Mouse (Mus musculus): Measurements from ENCODE around the gene Clec2e. TPM values are rescaled to one million over a fixed set of nuclear protein-coding genes. Genes with fewer than 3 reads are reported as not detected.
A peak's percentile ranks its signal among the peaks of the same experiment; 100 is the strongest.

Gene Clec2e
- polyA plus RNA-seq, 1 experiment from 2014 or later, result not detected

DNA sequence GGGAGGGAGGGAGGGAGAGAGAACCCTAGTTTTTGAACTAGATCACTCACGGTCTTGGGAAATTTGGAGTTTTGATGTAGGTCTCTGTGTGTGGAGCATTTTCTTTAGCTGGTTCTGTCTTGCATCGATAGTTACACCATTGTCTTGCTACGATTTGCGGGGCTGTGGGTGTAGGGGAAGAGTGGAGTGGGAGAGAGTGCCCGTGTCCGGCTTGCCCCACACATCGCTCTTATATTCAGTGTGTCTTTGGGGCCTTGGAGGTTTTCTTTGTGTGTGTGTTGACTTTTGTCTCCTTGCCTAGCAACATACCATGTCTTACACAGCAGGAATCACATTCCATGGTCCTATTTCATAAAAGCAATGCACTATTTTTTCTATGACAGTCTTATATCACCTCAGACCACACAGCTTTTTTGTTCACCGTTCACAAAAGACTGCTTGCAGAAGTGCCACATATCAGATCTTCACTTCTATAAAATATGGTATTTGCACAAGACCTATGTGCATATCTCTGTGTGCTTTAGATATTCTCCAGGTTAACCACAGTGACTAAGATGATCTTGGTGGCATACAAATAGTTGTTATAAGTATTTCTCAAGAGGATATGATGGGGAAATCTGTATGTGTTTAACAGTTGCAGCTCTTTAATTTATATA, 51.0 kb downstream of the Clec2e start:
- DNase-seq (peak; percentile 40), ATAC-seq (ENCODE audit: low FRiP score, low TSS enrichment) (no peak)
- H3K36me3 ChIP-seq (ENCODE audit: control insufficient read depth, insufficient read depth, low read length), result no peaks in the 10 kb centered on the region
- no peak overlapping the region for H3K27ac ChIP-seq (replicated peaks; ENCODE audit: low read depth, low read length)
- H3K9ac ChIP-seq (replicated peaks; ENCODE audit: low read length), result peak overlapping the region; percentile 47; the same call in 1 of the 2 replicates
- H3K4me1 ChIP-seq (ENCODE audit: control insufficient read depth, insufficient read depth, low read length), result 0 out of 2 replicates have a peak, but pooled peaks cover 3% of the 10 kb centered on the region
- no peaks in the 10 kb centered on the region for H3K27me3 ChIP-seq (ENCODE audit: control insufficient read depth, insufficient read depth, low read length)
- WGBS, result 2% methylated on average over 8 of the region's 8 CpGs
- H3K4me2 ChIP-seq (ENCODE audit: low read length), result peak overlapping the region; percentile 57
- peak overlapping the region; percentile 39 for H3K4me3 ChIP-seq (replicated peaks; ENCODE audit: low read depth, low read length)
- H3K9me3 ChIP-seq (ENCODE audit: control insufficient read depth, low read length), result no peaks in the 10 kb centered on the region

DNA sequence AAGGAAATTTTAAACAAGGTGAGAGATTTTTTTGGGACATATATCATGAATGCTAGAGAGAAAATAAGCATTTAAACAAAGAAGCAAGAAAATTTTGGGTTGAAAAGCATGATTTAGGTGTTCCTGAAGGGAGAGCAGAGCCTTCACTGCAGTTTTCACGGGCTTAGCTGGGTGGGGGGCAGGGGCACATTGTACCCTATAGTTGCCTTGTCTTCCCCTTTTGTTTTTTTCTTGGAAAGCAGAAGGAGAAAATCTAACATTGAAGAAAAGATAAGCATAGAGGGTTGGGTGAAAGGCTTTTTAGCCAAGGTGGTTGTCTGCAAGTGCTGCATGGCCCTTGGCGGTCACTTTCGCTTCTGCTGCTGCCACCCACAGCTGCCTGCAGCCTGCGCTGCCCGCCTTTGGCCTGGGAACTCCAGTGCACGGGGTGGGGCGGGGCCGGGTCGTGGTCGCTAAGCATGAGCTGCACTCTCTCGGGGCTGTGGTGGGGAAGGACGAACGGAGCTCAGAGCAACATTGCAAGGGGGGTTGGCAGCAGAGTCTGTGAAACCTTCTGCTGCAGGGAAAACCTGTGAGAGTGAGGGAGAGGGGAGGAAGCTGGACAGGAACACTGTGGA, 51.7 kb downstream of the Clec2e start:
- Histone ChIP-seq H3K4me3 (replicated peaks; ENCODE audit: low read depth, low read length) (peak overlapping the region; percentile 39), H3K9ac (replicated peaks; ENCODE audit: low read length) (peak overlapping the region; percentile 49), H3K4me2 (ENCODE audit: low read length) (peak overlapping the region; percentile 61), H3K27ac (replicated peaks; ENCODE audit: low read depth, low read length) (0 out of 2 replicates have a peak overlapping the region, but pooled peaks have one; percentile 26), H3K27me3 (ENCODE audit: control insufficient read depth, insufficient read depth, low read length) (no peaks in the 10 kb centered on the region), H3K9me3 (ENCODE audit: control insufficient read depth, low read length) (no peaks in the 10 kb centered on the region), H3K36me3 (ENCODE audit: control insufficient read depth, insufficient read depth, low read length) (no peaks in the 10 kb centered on the region), H3K4me1 (ENCODE audit: control insufficient read depth, insufficient read depth, low read length) (0 out of 2 replicates have a peak, but pooled peaks cover 3% of the 10 kb centered on the region)
- DNase-seq (peak; percentile 73), ATAC-seq (ENCODE audit: low FRiP score, low TSS enrichment) (peak; percentile 85)
- WGBS, result under 1% methylated on average over 13 of the region's 13 CpGs

DNA sequence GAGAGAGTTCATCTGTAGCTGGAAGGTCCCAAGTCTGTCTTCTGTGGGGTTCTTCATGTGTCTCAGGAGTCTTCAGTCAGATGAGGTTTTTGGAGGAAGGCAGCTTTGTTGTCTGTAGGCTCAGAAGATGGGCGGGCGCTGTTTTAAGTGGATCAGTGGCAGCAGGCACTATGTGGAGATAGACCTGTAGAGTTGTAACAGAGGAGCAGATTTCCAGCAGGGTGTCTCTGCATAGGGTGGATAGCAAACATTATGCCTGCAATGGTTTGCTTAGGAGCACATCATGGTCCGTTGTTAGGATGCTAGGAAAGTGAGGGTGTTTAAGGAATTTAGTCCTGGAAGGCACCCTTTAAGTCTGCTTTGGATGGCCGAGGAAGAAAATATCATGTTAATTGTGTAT, 52.3 kb downstream of the Clec2e start:
- Histone ChIP-seq H3K9ac (replicated peaks; ENCODE audit: low read length) (no peak overlapping the region), H3K4me1 (ENCODE audit: control insufficient read depth, insufficient read depth, low read length) (0 out of 2 replicates have a peak, but pooled peaks cover 3% of the 10 kb centered on the region), H3K36me3 (ENCODE audit: control insufficient read depth, insufficient read depth, low read length) (no peaks in the 10 kb centered on the region), H3K9me3 (ENCODE audit: control insufficient read depth, low read length) (no peaks in the 10 kb centered on the region), H3K27me3 (ENCODE audit: control insufficient read depth, insufficient read depth, low read length) (no peaks in the 10 kb centered on the region), H3K4me3 (replicated peaks; ENCODE audit: low read depth, low read length) (no peak overlapping the region), H3K27ac (replicated peaks; ENCODE audit: low read depth, low read length) (no peak overlapping the region), H3K4me2 (ENCODE audit: low read length) (no peak overlapping the region)
- DNase-seq (peak; percentile 0), ATAC-seq (ENCODE audit: low FRiP score, low TSS enrichment) (no peak)
- 33% methylated on average over 4 of the region's 4 CpGs for WGBS

DNA sequence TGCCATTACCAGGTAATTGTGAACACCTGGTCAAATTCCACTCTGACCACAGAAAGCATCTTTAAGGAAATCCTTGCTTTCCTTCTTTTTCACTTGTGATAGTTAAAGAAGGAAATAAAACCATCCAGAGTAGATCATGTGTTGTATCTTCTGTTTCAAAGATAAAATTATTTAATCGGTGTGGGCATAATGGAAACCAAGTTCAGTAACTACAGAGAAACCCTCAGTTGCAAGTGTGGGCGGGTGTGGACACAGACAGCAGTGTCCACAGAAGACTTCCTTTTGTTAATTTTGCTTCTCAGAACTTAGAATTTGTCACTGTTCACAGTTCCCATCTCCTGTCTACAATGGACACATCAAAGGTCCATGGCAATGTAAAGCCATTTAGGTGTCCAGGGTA, 55.1 kb downstream of the Clec2e start, which contains the start of gene Klrb1f:
Gene Klrb1f, plus strand, starts transcription at position 301 of the 400 bp plus-strand sequence.
- Histone ChIP-seq H3K27me3 (ENCODE audit: control insufficient read depth, insufficient read depth, low read length) (no peaks in the 10 kb centered on the region), H3K4me1 (ENCODE audit: control insufficient read depth, insufficient read depth, low read length) (0 out of 2 replicates have a peak, but pooled peaks cover 3% of the 10 kb centered on the region), H3K9me3 (ENCODE audit: control insufficient read depth, low read length) (no peaks in the 10 kb centered on the region), H3K4me3 (replicated peaks; ENCODE audit: low read depth, low read length) (no peak within 1 kb of the TSS), H3K27ac (replicated peaks; ENCODE audit: low read depth, low read length) (no peak within 1 kb of the TSS), H3K4me2 (ENCODE audit: low read length) (no peak within 1 kb of the TSS), H3K9ac (replicated peaks; ENCODE audit: low read length) (no peak within 1 kb of the TSS), H3K36me3 (ENCODE audit: control insufficient read depth, insufficient read depth, low read length) (no peaks in the 10 kb centered on the region)
- ATAC-seq (ENCODE audit: low FRiP score, low TSS enrichment) (no peak), DNase-seq (no peak)
- 96% methylated on average over 2 of the region's 2 CpGs for WGBS

DNA sequence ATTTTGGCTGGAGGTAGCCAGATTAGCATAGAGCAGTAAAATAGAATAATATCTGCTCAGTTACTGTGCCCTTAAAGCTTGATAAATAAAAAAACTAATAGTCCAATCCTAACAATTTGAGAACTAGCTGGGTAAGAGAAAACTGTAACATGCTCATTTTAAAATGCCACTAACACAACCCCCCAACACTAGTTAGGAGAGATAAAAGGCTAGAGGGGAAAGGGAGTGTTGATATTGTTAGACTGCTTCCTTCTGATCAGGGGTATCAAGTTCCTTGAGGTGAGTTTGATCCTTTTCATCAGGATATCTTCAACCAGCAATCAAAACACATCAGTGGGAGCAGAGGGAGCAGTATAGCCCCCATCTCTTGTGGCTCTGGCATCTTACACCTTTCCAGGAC, 58.2 kb downstream of the Clec2e start:
- DNase-seq (no peak), ATAC-seq (ENCODE audit: low FRiP score, low TSS enrichment) (no peak)
- Histone ChIP-seq H3K4me3 (replicated peaks; ENCODE audit: low read depth, low read length) (no peak overlapping the region), H3K27ac (replicated peaks; ENCODE audit: low read depth, low read length) (no peak overlapping the region), H3K9ac (replicated peaks; ENCODE audit: low read length) (no peak overlapping the region), H3K36me3 (ENCODE audit: control insufficient read depth, insufficient read depth, low read length) (no peaks in the 10 kb centered on the region), H3K4me1 (ENCODE audit: control insufficient read depth, insufficient read depth, low read length) (no peaks in the 10 kb centered on the region), H3K9me3 (ENCODE audit: control insufficient read depth, low read length) (no peaks in the 10 kb centered on the region), H3K4me2 (ENCODE audit: low read length) (no peak overlapping the region), H3K27me3 (ENCODE audit: control insufficient read depth, insufficient read depth, low read length) (no peaks in the 10 kb centered on the region)

Other genes starting within 250 kb of the Clec2e start
- not detected in 2 replicates for gene Clec2i, start 213.3 kb downstream of the Clec2e start, polyA plus RNA-seq (2014; fragmentation: Nextera tagmentation; extraction: Ambion mirVana)
- 0.19 and 0.36 TPM in 2 replicates for gene BC035044, start 209.8 kb downstream of the Clec2e start, polyA plus RNA-seq (2014; fragmentation: Nextera tagmentation; extraction: Ambion mirVana)
- not detected in 2 replicates for gene Clec2g, start 166.5 kb downstream of the Clec2e start, polyA plus RNA-seq (2014; fragmentation: Nextera tagmentation; extraction: Ambion mirVana)
- gene Klrb1f, start 55.0 kb downstream of the Clec2e start, polyA plus RNA-seq (2014; fragmentation: Nextera tagmentation; extraction: Ambion mirVana), result 0.41 and 1.2 TPM in 2 replicates
- 0.17 TPM in 1 of 2 replicates, not detected in the other for gene Clec2d, start 79.7 kb upstream of the Clec2e start, polyA plus RNA-seq (2014; fragmentation: Nextera tagmentation; extraction: Ambion mirVana)
- gene Cd69, start 174.5 kb upstream of the Clec2e start, polyA plus RNA-seq (2014; fragmentation: Nextera tagmentation; extraction: Ambion mirVana), result 0.21 TPM in 1 of 2 replicates, not detected in the other
- not detected in 2 replicates for gene 4922502D21Rik, start 230.9 kb upstream of the Clec2e start, polyA plus RNA-seq (2014; fragmentation: Nextera tagmentation; extraction: Ambion mirVana)
- gene Clec12a, start 241.8 kb upstream of the Clec2e start, polyA plus RNA-seq (2014; fragmentation: Nextera tagmentation; extraction: Ambion mirVana), result 0.08 and 0.33 TPM in 2 replicates

Data from midbrain, embryonic 14.5 days (tissue).